20 mouse cellular contexts compared by ENCODE assay signal in the genomic region with DNA sequence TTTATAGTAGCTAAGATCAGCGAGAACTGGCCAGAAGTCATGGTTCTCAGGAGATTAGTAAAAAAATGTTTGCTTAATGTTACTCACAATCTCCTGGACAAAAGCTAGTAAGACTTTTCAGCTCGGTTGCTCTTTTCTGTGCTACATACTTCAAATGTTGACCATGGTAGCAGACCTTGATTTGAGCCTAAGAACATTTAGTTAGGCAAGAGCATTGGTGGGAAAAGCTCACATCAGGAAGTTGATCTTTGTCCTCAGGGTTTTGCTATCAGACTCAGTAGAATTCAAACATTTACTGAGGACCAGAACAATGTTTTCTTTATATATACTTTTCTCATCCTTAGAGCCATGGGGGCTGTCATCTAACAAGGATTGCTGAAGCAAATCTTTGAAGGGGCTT.
"Had no signal": no experiment of that assay in that cellular context is flagged by ENCODE, and none has a peak within 500 bp of the region (broad histone marks: within the 10 kb centered on the region; RNA-seq: fewer than 3 reads in every experiment).

No protein-coding gene starts in this region.

- DNase-seq: lung, adult 18-20 months; lung, embryonic 14.5 days; lung, postnatal 4 days; midbrain, embryonic 14.5 days; retina, postnatal 1 day; right cerebral cortex, adult 18-20 months; right cerebral cortex, postnatal 25 days; right cerebral cortex, postnatal 4 days; spleen, adult 18-20 months; thymus, adult 18-20 months; thymus, postnatal 14 days; thymus, postnatal 36 days had no signal

- H3K4me1 ChIP-seq: midbrain, embryonic 10.5 days; midbrain, embryonic 12.5 days; neural tube, embryonic 13.5 days; neural tube, embryonic 15.5 days had no signal

- H3K4me3 ChIP-seq: midbrain, embryonic 10.5 days; midbrain, embryonic 12.5 days; myocyte; neural tube, embryonic 13.5 days; neural tube, embryonic 15.5 days had no signal

- ATAC-seq: midbrain, embryonic 16.5 days had no signal

- H3K9me3 ChIP-seq: midbrain, embryonic 10.5 days; midbrain, embryonic 12.5 days; neural tube, embryonic 13.5 days; neural tube, embryonic 15.5 days had no signal

- H3K27me3 ChIP-seq: midbrain, embryonic 12.5 days; neural tube, embryonic 13.5 days; neural tube, embryonic 15.5 days had no signal

- H3K27ac ChIP-seq: liver, embryonic 14.5 days; midbrain, embryonic 10.5 days; midbrain, embryonic 12.5 days; neural tube, embryonic 13.5 days; neural tube, embryonic 15.5 days had no signal

- H3K36me3 ChIP-seq: midbrain, embryonic 10.5 days; midbrain, embryonic 12.5 days; neural tube, embryonic 13.5 days; neural tube, embryonic 15.5 days had no signal

- H3K4me2 ChIP-seq: liver, embryonic 11.5 days; lung, embryonic 14.5 days; midbrain, embryonic 12.5 days; neural tube, embryonic 13.5 days; neural tube, embryonic 15.5 days had no signal

- H3K9ac ChIP-seq: liver, embryonic 14.5 days; lung, embryonic 14.5 days; midbrain, embryonic 12.5 days; neural tube, embryonic 13.5 days; neural tube, embryonic 15.5 days had no signal
